ENCODE assay signal across 8 mouse cellular contexts in the genomic region with DNA sequence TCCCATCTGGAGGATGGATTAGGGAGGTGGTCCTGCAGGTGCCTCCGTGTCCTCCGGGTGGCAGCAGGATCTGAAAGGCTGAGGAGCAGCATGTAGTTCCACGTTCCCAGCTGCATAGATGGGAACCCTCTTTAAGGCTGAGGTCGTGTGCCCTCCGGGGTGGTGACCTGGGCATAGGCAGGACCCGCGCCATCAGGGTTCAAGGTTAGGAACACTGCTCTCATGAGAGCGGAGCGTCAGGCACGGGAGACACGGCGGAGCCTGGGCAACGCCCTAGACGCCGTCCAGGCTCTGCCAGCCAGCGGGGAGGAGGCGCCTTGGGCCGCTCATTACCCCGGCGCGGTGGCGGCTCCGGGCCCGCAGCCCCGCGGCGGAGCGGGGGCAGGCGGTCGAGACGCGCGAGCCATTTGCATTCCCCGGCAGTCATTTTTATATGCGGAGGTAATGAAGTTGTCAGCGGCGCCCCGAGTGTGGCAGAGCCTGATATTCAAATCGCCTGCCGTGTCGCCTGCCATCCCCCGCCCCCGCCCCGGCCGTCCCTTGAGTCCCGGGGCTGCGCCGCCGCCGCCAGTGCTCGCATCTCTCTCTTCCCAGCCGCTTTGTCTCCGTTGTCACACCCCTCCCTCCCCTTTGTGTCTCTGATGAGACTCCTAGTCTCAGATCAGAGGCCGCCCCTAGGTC.
DNase-seq lines count a peak whose midpoint lies in the region; ATAC-seq and TF ChIP-seq lines count a peak whose summit lies in the region.

No protein-coding gene starts in this region.

- intact Hi-C loops in left cerebral cortex, adult 2 months (cut with DNase I): loop anchor here (2.0 to 5.0 kb wide), 2 partner anchors 20 to 110 kb away; no protein-coding TSS in a partner anchor

- peak; percentile 69 for DNase-seq in R1 (ENCODE audit: low read depth, low spot score)
- DNase-seq in cerebellum, adult 8-10 months: peak; percentile 65
- peak; percentile 61 to 69 for DNase-seq in left cerebral cortex, adult 2 months (ENCODE audit: extremely low spot score in 1 of 2, low spot score in 2 of 2)
- DNase-seq in lung, postnatal 36 days: peak; percentile 68
- DNase-seq in right cerebral cortex, adult 18-20 months: peak; percentile 66
- no peak for DNase-seq in natural killer cell, adult 2 months (ENCODE audit: low spot score in 2 of 2)

- 1% methylated on average over 41 of the region's 54 CpGs for WGBS in hindbrain, embryonic 16.5 days

- H3K27me3 ChIP-seq in hindbrain, embryonic 16.5 days (replicated peaks; ENCODE audit: control insufficient read depth, insufficient read depth, low read length): no peaks in the 10 kb centered on the region

- peak overlapping the region; percentile 94 for H3K4me2 ChIP-seq in hindbrain, embryonic 16.5 days (ENCODE audit: low read length)

- peak overlapping the region; percentile 52 for H3K4me3 ChIP-seq in hindbrain, embryonic 16.5 days (ENCODE audit: low read length)
- peak overlapping the region; percentile 60 for H3K4me3 ChIP-seq in left cerebral cortex, adult 2 months

- no peaks in the 10 kb centered on the region for H3K36me3 ChIP-seq in hindbrain, embryonic 16.5 days (ENCODE audit: control insufficient read depth, insufficient read depth, low read length)

- peak overlapping the region; percentile 72 for H3K9ac ChIP-seq in hindbrain, embryonic 16.5 days (ENCODE audit: low read depth, low read length)

- peak; percentile 63 for TF ChIP-seq CTCF in left cerebral cortex, adult 2 months (IDR thresholded peaks at IDR 0.05)

- no peaks in the 10 kb centered on the region for H3K9me3 ChIP-seq in hindbrain, embryonic 16.5 days (ENCODE audit: control insufficient read depth, low read length)

- H3K27ac ChIP-seq in hindbrain, embryonic 16.5 days (ENCODE audit: low read depth, low read length): peak overlapping the region; percentile 89
- peak overlapping the region; percentile 92 for H3K27ac ChIP-seq in left cerebral cortex, adult 2 months

- peak; percentile 90 for ATAC-seq in frontal cortex, adult (ENCODE audit: low TSS enrichment)
- ATAC-seq in hindbrain, embryonic 16.5 days: peak; percentile 95

- peaks cover 8% of the 10 kb centered on the region for H3K4me1 ChIP-seq in hindbrain, embryonic 16.5 days (ENCODE audit: control insufficient read depth, insufficient read depth, low read depth, low read length)

Comparison
In these comparisons a context has a peak if more than half of its experiments do, and no peak if none do; other contexts are left out.
1. DNase-seq: peak in R1 (single experiment), cerebellum, adult 8-10 months (single experiment), left cerebral cortex, adult 2 months (2 of 2), lung, postnatal 36 days (single experiment) and right cerebral cortex, adult 18-20 months (single experiment); none in natural killer cell, adult 2 months (0 of 2).